Mouse (Mus musculus): Measurements from ENCODE around the gene Cst6.
"Not testable (repeated sequence)": the region's sequence is repeated elsewhere in the genome, so short reads cannot be mapped to it uniquely, and the experiment has no call there.

Cst6 gene

GRCm38 (mm10) chr19:5349502-5349873 lies at the start of gene Cst6:
Cst6 (minus strand) TSS chr19:5349574.
- not testable (repeated sequence) for DNase-seq (ENCODE audit: low spot score)

- no peak for DNase-seq (ENCODE audit: low spot score)
These were observed 46.0 kb upstream of the Cst6 start for GRCm38 (mm10) chr19:5395371-5395770.

- no peak for DNase-seq (ENCODE audit: low spot score)
These were observed 44.8 kb upstream of the Cst6 start for GRCm38 (mm10) chr19:5394168-5394567.

- DNase-seq (ENCODE audit: low spot score): no peak
These were observed 43.5 kb upstream of the Cst6 start for GRCm38 (mm10) chr19:5392892-5393291.

- DNase-seq (ENCODE audit: low spot score): no peak
These were observed 41.0 kb upstream of the Cst6 start for GRCm38 (mm10) chr19:5390416-5390815.

- no peak for DNase-seq (ENCODE audit: low spot score)
These were observed 40.3 kb upstream of the Cst6 start for GRCm38 (mm10) chr19:5389647-5390046.

- DNase-seq (ENCODE audit: low spot score): peak; percentile 94
These were observed 39.3 kb upstream of the Cst6 start, which contains the start of gene Sart1 for GRCm38 (mm10) chr19:5388588-5389242. Sart1 (minus strand) TSS chr19:5388703.

GRCm38 (mm10) chr19:5388011-5388441 lies 38.7 kb upstream of the Cst6 start:
- DNase-seq (ENCODE audit: low spot score): no peak

- DNase-seq (ENCODE audit: low spot score): no peak
These were observed 35.3 kb upstream of the Cst6 start for GRCm38 (mm10) chr19:5384715-5385114.

- DNase-seq (ENCODE audit: low spot score): no peak
These were observed 34.0 kb upstream of the Cst6 start for GRCm38 (mm10) chr19:5383326-5383725.

GRCm38 (mm10) chr19:5377446-5377845 lies 28.1 kb upstream of the Cst6 start:
- no peak for DNase-seq (ENCODE audit: low spot score)

GRCm38 (mm10) chr19:5374748-5375147 lies 25.4 kb upstream of the Cst6 start:
- no peak for DNase-seq (ENCODE audit: low spot score)

- DNase-seq (ENCODE audit: low spot score): no peak
These were observed 24.8 kb upstream of the Cst6 start for GRCm38 (mm10) chr19:5374177-5374576.

- no peak for DNase-seq (ENCODE audit: low spot score)
These were observed 23.4 kb upstream of the Cst6 start for GRCm38 (mm10) chr19:5372724-5373123.

- DNase-seq (ENCODE audit: low spot score): no peak
These were observed 21.6 kb upstream of the Cst6 start for GRCm38 (mm10) chr19:5370932-5371331.

GRCm38 (mm10) chr19:5367455-5367854 lies 18.1 kb upstream of the Cst6 start:
- no peak for DNase-seq (ENCODE audit: low spot score)

- no peak for DNase-seq (ENCODE audit: low spot score)
These were observed 17.6 kb upstream of the Cst6 start, which contains the start of gene Banf1 for GRCm38 (mm10) chr19:5367053-5367359. Banf1 (minus strand) TSS chr19:5367168.

GRCm38 (mm10) chr19:5366175-5367052 lies 17.0 kb upstream of the Cst6 start, which contains the start of gene Eif1ad:
Eif1ad (plus strand) TSS chr19:5366741.
- peak; percentile 88 for DNase-seq (ENCODE audit: low spot score)

- no peak for DNase-seq (ENCODE audit: low spot score)
These were observed 16.4 kb upstream of the Cst6 start for GRCm38 (mm10) chr19:5365751-5366150.

GRCm38 (mm10) chr19:5364124-5364523 lies 14.8 kb upstream of the Cst6 start:
- DNase-seq (ENCODE audit: low spot score): no peak

- DNase-seq (ENCODE audit: low spot score): no peak
These were observed 12.8 kb upstream of the Cst6 start for GRCm38 (mm10) chr19:5362186-5362585.

GRCm38 (mm10) chr19:5356080-5356479 lies 6.7 kb upstream of the Cst6 start:
- no peak for DNase-seq (ENCODE audit: low spot score)

GRCm38 (mm10) chr19:5353609-5354008 lies 4.2 kb upstream of the Cst6 start:
- DNase-seq (ENCODE audit: low spot score): no peak

All from left cerebral cortex, adult 11 months (tissue).